Mouse (Mus musculus) kidney, adult 2 months (tissue): ENCODE measurements at regions not wholly inside any gene's neighbourhood (a gene's known extent, or its start where the extent isn't known, plus 50 kb on each side); places are given as distances from the start of the nearest gene placed in this dataset.

Source experiments
- CTCF ChIP-seq: fragments of 200-500 bp; conservative IDR thresholded peaks from 2 replicates; pipeline ENCODE4 v1.5.1; 2011; ENCODE audit warnings: low read depth, mild to moderate bottlenecking, control low read depth, low read length, moderate library complexity, mixed read lengths; ENCODE audit not compliant: insufficient read depth, insufficient read length
- POLR2A ChIP-seq: fragments of 200-500 bp; IDR thresholded peaks from one replicate; pipeline ENCODE4 v1.6.1; 2011; ENCODE audit warnings: low read depth, low read length, control low read depth

- TF ChIP-seq CTCF (no peak), POLR2A (no peak)
Measured at GRCm38 (mm10) chr1:99137516-99137915, 635.0 kb upstream of the Cntnap5b start.
